Mouse (Mus musculus) cerebellum, adult 9-10 months (tissue): ENCODE measurements around the gene 4921504E06Rik.

Source experiments
- DNase-seq: peaks from one replicate; pipeline ENCODE4 v3.0.0; 2022

The 4921504E06Rik gene

GRCm38 (mm10) chr2:19416066-19416465 lies 137.6 kb downstream of the 4921504E06Rik start:
- no peak for DNase-seq

- DNase-seq: peak; percentile 79
These were observed 138.6 kb downstream of the 4921504E06Rik start for GRCm38 (mm10) chr2:19415063-19415521.

- DNase-seq: peak; percentile 55
These were observed 139.3 kb downstream of the 4921504E06Rik start for GRCm38 (mm10) chr2:19414222-19414965.
